ENCODE assay signal across 12 mouse cellular contexts in the genomic region with DNA sequence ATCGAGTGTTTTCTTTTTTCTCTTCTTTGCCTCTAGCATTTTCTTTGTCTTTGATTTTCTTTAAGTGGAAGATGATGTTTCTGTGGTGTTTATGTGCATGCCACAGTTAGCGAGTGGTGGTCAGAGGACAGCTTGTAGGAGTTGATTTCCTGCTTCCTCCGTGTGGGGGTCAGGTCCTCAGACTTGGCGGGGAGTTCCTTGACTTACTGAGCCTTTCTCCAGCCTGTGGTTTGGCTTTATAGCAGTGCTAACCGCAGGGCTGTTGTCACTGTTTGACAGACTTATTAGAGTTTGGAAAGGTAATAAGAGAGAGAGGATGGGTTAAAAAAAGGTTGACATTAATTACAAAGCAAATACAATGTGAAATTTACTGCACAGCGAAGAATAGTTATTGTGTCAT. TPM values are rescaled to one million over a fixed set of nuclear protein-coding genes. Genes with fewer than 3 reads are reported as not detected.
A peak's percentile ranks its signal among the peaks of the same experiment; 100 is the strongest.
DNase-seq lines count a peak whose midpoint lies in the region; TF ChIP-seq lines count a peak whose summit lies in the region.
"Had no signal": no experiment of that assay in that cellular context is flagged by ENCODE, and none has a peak within 500 bp of the region (broad histone marks: within the 10 kb centered on the region; RNA-seq: fewer than 3 reads in every experiment).

No protein-coding gene starts in this region.

- H3K27me3 ChIP-seq in liver, adult 2 months (ENCODE audit: control insufficient read depth, insufficient read depth, low read length), result no peaks in the 10 kb centered on the region
- no peaks in the 10 kb centered on the region for H3K27me3 ChIP-seq in splenic B cell, adult 2 months (ENCODE audit: control insufficient read depth, insufficient read depth, low read length, poor library complexity, severe bottlenecking)
- H3K27me3 ChIP-seq: forebrain, embryonic 13.5 days; intestine, embryonic 15.5 days had no signal

- H3K79me2 ChIP-seq in liver, adult 2 months (ENCODE audit: control insufficient read depth, insufficient read depth, low read length), result peaks cover 8% of the 10 kb centered on the region; the same call in 1 of the 2 replicates

- 0 out of 2 replicates have a peak overlapping the region, but pooled peaks have one; percentile 29 for H3K9ac ChIP-seq in liver, adult 2 months (ENCODE audit: low read depth, low read length)
- H3K9ac ChIP-seq: forebrain, embryonic 13.5 days; intestine, embryonic 15.5 days had no signal

- H3K4me3 ChIP-seq in lung, adult 2 months (replicated peaks; ENCODE audit: extremely low read depth, low read depth, low read length), result no peak overlapping the region
- no peak overlapping the region for H3K4me3 ChIP-seq in liver, adult 2 months (ENCODE audit: insufficient read depth, low read depth, low read length)
- H3K4me3 ChIP-seq: forebrain, embryonic 13.5 days; intestine, embryonic 15.5 days had no signal

- no peak for TF ChIP-seq CTCF in lung, adult 2 months (IDR thresholded peaks at IDR 0.05; ENCODE audit: insufficient read depth, low read length)
- TF ChIP-seq CTCF in liver, adult 2 months (IDR thresholded peaks at IDR 0.05; ENCODE audit: low read depth, low read length), result no peak

- no peak for TF ChIP-seq POLR2A in lung, adult 2 months (IDR thresholded peaks at IDR 0.05; ENCODE audit: borderline replicate concordance, extremely low read depth, low read depth, low read length)
- TF ChIP-seq POLR2A in liver, adult 2 months (IDR thresholded peaks at IDR 0.05; ENCODE audit: extremely low read depth, insufficient read depth, low read length), result no peak

- H3K4me1 ChIP-seq in lung, adult 2 months (ENCODE audit: control insufficient read depth, insufficient read depth, low read length), result peaks cover 7% of the 10 kb centered on the region
- peaks cover 3% of the 10 kb centered on the region; the same call in 1 of the 2 replicates for H3K4me1 ChIP-seq in liver, adult 2 months (ENCODE audit: control insufficient read depth, insufficient read depth, low read length)

- peak; percentile 5 for DNase-seq in lung, adult 2 months
- no peak for DNase-seq in lung, postnatal 25 days (ENCODE audit: low spot score)
- peak; percentile 31 for DNase-seq in MEL-GATA-1-ER (ENCODE audit: extremely low read depth, low read depth)
- DNase-seq in liver, adult 2 months (ENCODE audit: extremely low read depth, low read depth, low spot score), result no peak
- DNase-seq in splenic B cell, adult 2 months (ENCODE audit: low read depth, low spot score), result peak; percentile 4
- no peak for DNase-seq in testis, postnatal 10 days (ENCODE audit: low spot score)
- no peak for DNase-seq in embryo, embryonic 10 days (ENCODE audit: low spot score)
- DNase-seq: adrenal gland, postnatal 10 days; gastrocnemius, postnatal 25 days; spleen, adult 18-20 months had no signal

- H3K36me3 ChIP-seq in liver, adult 2 months (ENCODE audit: control insufficient read depth, insufficient read depth, low read length), result peaks cover 20% of the 10 kb centered on the region
- H3K36me3 ChIP-seq in splenic B cell, adult 2 months (ENCODE audit: control insufficient read depth, insufficient read depth, low read length, poor library complexity, severe bottlenecking), result 0 out of 2 replicates have a peak, but pooled peaks cover 2% of the 10 kb centered on the region

- no peak overlapping the region for H3K27ac ChIP-seq in liver, adult 2 months (replicated peaks; ENCODE audit: insufficient read depth, low read depth, low read length)
- H3K27ac ChIP-seq: forebrain, embryonic 13.5 days; intestine, embryonic 15.5 days had no signal

- 29% methylated on average over 6 of the region's 6 CpGs for WGBS in lung, adult 2 months
- WGBS in liver, adult 2 months, result 66% methylated on average over 6 of the region's 6 CpGs

RNA-seq across cellular contexts. Expression of a gene that starts 10.0 kb away (rescaled TPM):
- polyA plus RNA-seq in lung, adult 2 months (2012; rRNA removed), result 5.8 and 6.4 TPM in 2 replicates
- total RNA-seq in liver, adult 2 months (2014; rRNA removed), result 14.4 and 14.6 TPM in 2 replicates
- 2.0 and 2.2 TPM in 2 replicates for polyA plus RNA-seq in liver, adult 2 months (2012; rRNA removed)

RNA-seq across cellular contexts. Expression of a gene that starts 10.2 kb away (rescaled TPM):
- polyA plus RNA-seq in lung, adult 2 months (2012; rRNA removed), result 1.8 and 3.8 TPM in 2 replicates
- total RNA-seq in liver, adult 2 months (2014; rRNA removed), result 5.8 and 6.2 TPM in 2 replicates
- 0.81 and 1.6 TPM in 2 replicates for polyA plus RNA-seq in liver, adult 2 months (2012; rRNA removed)

RNA-seq across cellular contexts. Expression of a gene that starts 57.9 kb away (rescaled TPM):
- polyA plus RNA-seq in lung, adult 2 months (2012; rRNA removed), result 0.61 and 1.4 TPM in 2 replicates
- total RNA-seq in liver, adult 2 months (2014; rRNA removed), result 1.3 and 1.7 TPM in 2 replicates
- polyA plus RNA-seq in liver, adult 2 months (2012; rRNA removed), result 0.27 and 0.34 TPM in 2 replicates

Comparison
In these comparisons a context has a peak if more than half of its experiments do, and no peak if none do; other contexts are left out.
1. DNase-seq: peak in lung, adult 2 months (single experiment), MEL-GATA-1-ER (single experiment) and splenic B cell, adult 2 months (single experiment); none in lung, postnatal 25 days (single experiment), liver, adult 2 months (single experiment), testis, postnatal 10 days (single experiment) and embryo, embryonic 10 days (single experiment).